Mouse (Mus musculus) heart, adult 9 months (tissue): ENCODE results near the gene Bsdc1.
"Not testable (repeated sequence)": the region's sequence is repeated elsewhere in the genome, so short reads cannot be mapped to it uniquely, and the experiment has no call there.

Experiments
- DNase-seq, 2 experiments: peaks; one replicate each; pipeline ENCODE4 v3.0.0; 2022; ENCODE audit warnings: low spot score in 2 of 2

The Bsdc1 gene

DNA sequence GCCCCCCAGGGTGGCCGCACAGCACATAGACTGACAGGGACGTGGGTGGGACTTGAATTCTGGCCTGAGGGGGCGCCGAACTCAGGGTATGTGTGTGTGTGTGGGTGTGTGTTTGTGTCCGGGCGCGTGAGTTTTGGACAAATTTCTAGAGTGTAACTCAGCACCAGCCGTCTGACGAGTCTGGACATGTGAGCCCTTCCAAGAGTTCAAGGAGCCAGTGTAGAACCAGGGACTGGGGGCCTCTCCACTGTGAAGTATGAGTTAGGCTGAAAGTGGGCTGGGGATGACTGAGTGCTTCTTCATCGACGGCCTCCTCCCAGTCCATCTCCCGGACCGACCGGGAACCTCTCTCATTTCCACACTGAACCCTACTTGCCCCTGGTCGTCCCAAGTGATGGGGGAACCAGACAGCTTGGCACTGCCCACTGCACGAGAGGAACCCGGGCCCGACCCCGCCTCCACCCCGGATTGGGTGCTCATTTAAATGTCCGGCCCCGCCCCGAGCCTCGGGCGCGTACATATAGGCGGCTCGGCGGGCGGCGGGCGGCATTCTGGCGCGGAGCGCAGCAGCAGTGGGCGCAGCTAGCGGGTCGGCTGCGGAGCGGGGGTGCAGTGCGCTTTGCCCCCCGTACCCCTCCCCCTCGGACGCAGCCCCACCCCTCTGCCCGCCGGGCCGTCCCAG, 51.8 kb downstream of the Bsdc1 start, which contains the start of gene Marcksl1:
Gene Marcksl1, plus strand, starts transcription at position 496 of the 682 bp plus-strand sequence.
- peak; percentile 66 to 76 for DNase-seq

DNA sequence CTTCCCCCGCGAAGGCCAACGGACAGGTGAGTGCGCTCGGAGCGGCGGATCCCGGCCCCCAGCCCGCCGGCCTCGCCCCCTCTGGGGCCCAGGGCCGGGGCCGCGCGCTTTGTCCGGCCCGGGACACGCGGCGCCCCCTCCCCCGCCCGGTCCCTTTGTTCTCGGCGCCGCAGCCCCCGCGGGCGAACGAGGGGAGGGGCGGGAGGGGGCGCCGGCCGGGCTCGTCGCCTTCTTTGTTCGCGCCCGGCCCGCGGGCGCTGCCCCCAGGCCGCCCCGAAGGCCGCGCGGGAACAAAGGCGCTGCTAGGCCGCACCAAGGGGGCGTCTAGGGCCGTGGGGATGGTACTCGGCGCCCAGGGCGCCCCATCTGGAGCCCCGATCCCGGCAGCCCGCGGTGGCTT, 52.5 kb downstream of the Bsdc1 start:
- DNase-seq, result no peak

DNA sequence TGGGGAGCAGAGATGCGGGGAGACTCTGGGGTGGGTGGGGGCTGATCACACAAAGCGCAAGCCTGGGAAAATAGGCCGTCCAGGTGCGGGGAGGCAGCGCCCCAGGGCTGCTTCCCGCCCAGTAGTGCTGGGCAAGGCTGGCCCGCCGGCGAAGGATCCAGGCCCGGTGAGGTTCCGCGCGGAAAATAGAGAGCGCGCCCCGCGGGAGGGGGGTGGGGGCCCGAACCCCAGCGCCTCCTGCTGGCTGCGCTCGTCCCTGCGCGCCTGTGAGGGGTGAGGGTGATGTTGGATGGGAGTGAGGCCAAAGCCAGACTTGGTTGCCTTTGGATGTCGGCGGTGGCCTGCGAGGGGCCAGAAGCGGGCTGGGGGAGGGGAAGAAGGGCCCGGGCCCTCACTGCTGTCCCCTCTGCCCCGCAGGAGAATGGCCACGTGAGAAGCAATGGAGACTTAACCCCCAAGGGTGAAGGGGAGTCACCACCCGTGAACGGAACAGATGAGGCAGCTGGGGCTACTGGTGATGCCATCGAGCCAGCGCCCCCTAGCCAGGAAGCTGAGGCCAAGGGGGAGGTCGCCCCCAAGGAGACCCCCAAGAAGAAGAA, 53.0 kb downstream of the Bsdc1 start:
- no peak for DNase-seq

DNA sequence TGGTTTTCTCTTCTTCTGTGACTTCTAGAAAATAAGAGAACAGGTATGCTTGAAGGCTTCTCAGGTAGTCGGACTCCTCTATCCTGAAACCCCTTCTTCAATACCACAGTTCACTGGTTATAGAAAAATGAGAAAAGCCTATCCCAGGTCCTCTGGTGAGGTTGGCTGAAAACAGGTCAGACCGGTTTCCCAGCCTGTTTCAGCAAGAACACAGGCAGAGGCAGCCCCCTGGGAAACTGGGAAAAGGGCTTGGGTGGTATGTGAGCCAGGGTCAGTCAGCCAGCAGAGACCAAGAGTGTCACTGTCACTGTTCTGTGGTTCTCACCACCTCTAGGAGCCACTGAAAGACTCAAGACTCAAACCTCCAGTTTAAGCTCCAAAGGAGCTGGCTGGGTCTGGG, 55.5 kb downstream of the Bsdc1 start:
- DNase-seq, result no peak

DNA sequence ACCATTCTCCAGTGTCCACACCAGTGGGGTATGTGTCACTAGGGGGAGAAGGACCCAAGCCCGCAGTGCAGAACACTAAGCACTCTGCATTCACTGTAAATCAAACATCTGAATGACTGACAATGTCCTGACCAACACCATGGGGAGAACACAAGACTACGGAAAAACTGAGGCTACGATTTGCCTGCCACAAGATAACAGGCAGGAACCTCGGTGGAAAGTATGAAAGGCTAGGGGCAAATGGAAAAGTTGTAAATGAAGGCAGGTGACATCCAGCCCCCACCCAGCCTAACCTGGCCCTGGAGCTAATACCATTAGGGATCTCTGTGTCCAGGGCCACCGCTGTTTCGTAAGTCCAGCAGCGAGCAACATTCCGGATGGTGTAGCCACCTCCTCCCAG, 57.1 kb downstream of the Bsdc1 start:
- no peak for DNase-seq

DNA sequence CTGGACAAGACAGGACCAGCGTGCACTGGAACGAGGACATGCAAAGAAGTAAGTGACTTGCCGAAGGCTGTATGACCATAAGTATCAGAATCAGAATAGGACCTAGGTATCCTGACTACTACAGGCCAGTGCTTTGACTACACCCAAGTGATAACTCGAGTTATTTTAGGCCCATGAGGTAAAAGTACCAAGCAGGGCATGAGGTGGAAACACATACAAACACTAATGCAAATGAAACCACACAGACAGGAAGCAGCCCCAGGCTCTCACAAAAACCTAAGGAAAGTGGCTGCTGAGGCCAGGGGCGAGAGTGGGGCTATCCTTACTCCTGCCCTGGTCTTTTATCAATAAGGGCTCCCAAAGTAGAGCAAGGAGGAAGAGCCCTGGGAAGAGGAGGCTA, 64.0 kb downstream of the Bsdc1 start:
- no peak for DNase-seq

DNA sequence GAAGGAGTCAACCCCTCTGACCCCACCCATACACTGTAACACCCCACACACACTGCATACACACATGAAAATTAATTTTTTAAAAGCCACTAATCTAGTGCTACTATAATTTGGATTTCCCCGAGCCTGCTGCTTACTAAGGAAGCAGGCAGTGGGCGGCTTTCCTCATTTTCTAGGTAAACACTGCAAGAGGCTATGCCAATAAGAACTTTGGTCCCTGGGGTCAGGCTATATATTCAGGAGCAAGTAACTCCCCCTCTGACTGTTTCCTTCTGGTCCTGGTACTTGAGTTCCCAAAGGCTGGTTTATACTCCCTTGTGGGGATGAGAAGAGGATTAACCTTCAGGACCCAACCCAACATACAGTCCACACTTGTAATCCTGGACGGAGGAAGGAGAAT, 64.5 kb downstream of the Bsdc1 start:
- no peak for DNase-seq

DNA sequence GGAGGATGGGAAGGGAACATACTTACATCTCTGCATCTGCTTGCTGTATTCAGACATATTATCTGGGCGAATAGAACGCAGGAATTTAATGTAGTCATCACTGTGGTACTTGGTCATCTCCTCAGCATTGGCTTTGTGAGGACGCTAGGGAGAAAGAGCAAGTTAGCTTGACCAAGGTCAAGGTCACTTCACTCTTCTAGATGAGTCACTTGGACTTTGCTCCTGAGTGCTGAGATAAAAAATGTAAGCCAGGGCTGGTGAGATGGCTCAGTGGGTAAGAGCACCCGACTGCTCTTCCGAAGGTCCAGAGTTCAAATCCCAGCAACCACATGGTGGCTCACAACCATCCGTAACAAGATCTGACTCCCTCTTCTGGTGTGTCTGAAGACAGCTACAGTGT, 67.5 kb downstream of the Bsdc1 start:
- not testable (repeated sequence) for DNase-seq
